Mouse (Mus musculus) heart, postnatal 10 days (tissue): ENCODE measurements around the gene Ppard. TPM values are rescaled to one million over a fixed set of nuclear protein-coding genes. Genes with fewer than 3 reads are reported as not detected.

ENCODE experiments used
- DNase-seq, 2 experiments: peaks; one replicate each; pipeline ENCODE4 v3.0.0; 2021
- intact Hi-C: fragments of 180-260 bp; cut with DNase I; formaldehyde crosslinking; loops from one replicate; pipeline ENCODE4 v1.15.1; 2025
- total RNA-seq, 2 experiments: library from RNA; stranded (reverse); gene quantifications; 2 replicates each; pipeline ENCODE4 v1.2.3; 2021

Gene Ppard
- total RNA-seq: 10 to 100 TPM; 28.0 to 28.8 TPM

DNA sequence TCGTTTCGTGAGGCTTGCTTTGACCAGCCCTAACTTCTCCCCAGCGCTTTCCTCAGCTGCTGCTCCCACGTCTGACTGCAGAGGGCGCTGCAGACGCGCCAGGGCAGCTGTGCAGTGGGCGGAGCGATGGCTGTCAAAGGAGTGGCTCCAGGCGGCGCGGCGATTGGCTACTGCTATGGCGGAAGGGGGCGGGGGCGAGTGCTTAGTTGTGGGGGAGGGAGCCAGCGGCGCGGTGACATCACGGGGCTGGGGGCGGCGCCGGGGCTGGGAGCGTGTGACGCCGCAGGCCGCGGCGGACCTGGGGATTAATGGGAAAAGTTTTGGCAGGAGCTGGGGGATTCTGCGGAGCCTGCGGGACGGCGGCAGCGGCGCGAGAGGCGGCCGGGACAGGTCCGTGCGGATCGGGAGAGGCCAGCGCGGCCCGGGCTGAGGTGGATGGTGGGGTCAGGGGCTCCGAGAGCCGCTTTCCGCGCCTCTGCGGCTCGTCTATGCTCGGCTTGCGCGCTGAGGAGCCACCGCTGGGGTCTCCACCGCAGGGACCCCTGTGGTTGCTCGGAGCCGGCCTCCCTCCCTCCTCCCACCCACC is at the start of gene Ppard:
Gene Ppard (plus strand): TSS at position 226 of the 586 bp plus-strand sequence.
- intact Hi-C loops: loop anchor here (1.0 kb wide), 1 partner anchor 77 kb away; no protein-coding TSS in a partner anchor
- DNase-seq: peak; percentile 98 to 99

DNA sequence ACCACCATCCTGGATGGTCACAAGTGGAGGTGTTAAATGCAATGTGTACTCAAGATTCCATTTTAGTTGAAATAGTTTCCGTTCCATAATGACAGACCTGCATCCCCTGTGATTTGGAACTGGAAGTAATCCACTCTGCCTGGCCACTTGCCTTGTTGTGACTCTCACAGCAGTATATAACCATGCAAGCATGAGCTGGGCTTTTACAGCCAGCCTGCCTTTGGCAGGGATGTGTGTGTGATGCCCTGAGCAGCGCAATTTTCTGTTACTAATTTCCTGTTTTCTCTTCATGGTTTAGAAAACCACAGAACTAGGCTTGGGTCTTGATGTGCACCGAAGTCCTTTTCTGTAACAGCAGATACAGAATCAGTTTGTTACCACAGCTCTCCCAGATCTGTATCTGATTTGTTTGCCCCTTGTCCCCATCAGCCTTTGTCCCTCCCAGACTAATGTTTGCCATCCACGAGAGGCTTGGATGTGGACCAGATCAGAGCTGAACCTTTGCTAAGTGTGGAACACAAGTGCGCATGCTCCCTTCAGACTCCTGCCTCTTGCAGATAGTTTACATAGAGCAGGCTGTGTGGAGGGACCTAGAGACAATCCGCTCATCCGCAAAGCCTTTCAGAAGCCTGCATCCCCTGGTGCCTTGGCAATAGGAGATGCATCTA is 47.4 kb upstream of the Ppard start:
- intact Hi-C loops: no loop called here
- DNase-seq: no peak

GRCm38 (mm10) chr17:28188313-28188712 is 44.2 kb upstream of the Ppard start:
- DNase-seq: no peak
- intact Hi-C loops: no loop called here

DNA sequence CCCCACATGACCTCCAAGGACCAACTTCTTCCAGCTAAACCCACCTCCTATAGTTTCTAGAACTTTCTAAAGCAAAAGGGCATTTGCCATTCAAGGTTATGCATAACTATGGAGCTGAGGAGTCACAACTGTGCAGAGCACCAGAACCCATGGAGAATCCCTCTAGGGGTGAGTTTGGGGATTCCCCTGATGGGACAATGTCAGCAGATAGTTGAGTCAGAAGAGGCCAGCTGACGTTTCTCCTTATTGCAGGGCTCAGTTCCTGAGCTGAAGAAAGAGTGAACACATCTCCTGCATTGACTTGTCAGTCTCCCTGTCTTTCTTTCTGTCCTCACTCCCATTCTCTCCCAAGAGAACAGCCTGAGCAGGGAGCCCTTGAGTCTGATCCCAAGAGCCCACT is 39.7 kb upstream of the Ppard start:
- DNase-seq: no peak
- intact Hi-C loops: no loop called here

- no peak for DNase-seq
- intact Hi-C loops: no loop called here
Measured at GRCm38 (mm10) chr17:28193559-28193958, 38.9 kb upstream of the Ppard start.

DNA sequence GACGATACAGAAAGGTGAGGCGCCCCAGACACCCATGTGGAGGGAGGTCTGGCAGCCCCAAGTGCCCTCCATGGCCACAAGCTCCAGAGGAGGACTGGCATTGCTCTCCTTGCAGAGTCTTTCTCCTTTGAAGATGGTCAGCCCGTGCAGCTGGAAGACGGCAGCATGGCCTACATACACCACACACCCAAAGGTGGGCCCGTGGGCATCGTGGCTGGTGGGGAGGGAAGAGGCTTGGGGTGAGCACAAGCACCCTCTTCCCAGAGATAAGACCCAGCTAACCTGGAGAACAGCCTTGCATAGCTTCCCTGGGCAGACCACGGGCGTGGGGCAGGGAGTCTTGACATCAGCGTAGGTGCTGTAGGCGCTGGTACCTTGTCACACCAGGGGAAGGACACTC is 37.5 kb upstream of the Ppard start:
- no peak for DNase-seq
- intact Hi-C loops: no loop called here

GRCm38 (mm10) chr17:28197646-28198045 is 34.9 kb upstream of the Ppard start:
- no peak for DNase-seq
- intact Hi-C loops: no loop called here

DNA sequence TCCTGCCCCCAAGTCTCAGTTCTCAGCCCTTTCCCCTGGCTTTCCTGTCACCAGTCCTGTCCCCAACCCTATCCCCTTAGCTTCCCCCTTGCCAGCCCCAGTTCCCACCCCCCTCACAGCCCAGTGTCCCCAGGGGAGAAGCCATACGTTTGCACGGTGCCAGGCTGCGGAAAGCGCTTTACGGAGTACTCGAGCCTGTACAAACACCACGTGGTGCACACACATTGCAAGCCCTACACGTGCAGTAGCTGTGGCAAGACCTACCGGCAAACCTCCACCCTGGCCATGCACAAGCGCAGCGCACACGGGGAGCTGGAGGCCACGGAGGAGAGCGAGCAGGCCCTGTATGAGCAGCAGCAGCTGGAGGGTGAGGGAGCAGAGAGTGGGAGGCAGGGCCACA is 30.5 kb upstream of the Ppard start:
- intact Hi-C loops: no loop called here
- DNase-seq: no peak

- DNase-seq: peak; percentile 45 to 63
- intact Hi-C loops: no loop called here
Measured at GRCm38 (mm10) chr17:28204052-28204720, 28.3 kb upstream of the Ppard start.

- no peak for DNase-seq
- intact Hi-C loops: loop anchor here (5.0 kb wide), 1 partner anchor 167 kb away; no protein-coding TSS in a partner anchor
Measured at GRCm38 (mm10) chr17:28205443-28205842, 27.1 kb upstream of the Ppard start.

GRCm38 (mm10) chr17:28207092-28207491 is 25.4 kb upstream of the Ppard start:
- intact Hi-C loops: loop anchor here (2.0 to 5.0 kb wide), 2 partner anchors 18 to 165 kb away; no protein-coding TSS in a partner anchor
- DNase-seq: no peak

- intact Hi-C loops: loop anchor here (2.0 to 5.0 kb wide), 2 partner anchors 17 to 165 kb away; no protein-coding TSS in a partner anchor
- DNase-seq: peak; percentile 84 to 88
Measured at GRCm38 (mm10) chr17:28207591-28208313, 24.7 kb upstream of the Ppard start, which contains the start of gene Def6. Gene Def6 (plus strand): TSS chr17:28207778.

DNA sequence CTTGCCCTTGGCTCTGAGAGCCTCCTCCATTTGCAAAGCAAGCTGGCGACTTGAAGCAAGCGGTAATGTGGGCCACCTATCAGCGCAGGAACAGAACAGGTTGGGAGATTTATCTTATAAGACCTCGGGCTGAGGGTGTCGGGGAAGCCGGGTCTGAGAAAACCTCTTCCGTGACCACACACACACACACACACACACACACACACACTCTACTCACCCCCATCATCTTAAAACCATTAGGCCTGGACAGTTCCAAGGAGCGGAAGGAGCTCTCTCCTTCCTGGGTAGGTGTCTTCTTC is 24.2 kb upstream of the Ppard start:
- intact Hi-C loops: loop anchor here (5.0 kb wide), 1 partner anchor 164 kb away; no protein-coding TSS in a partner anchor
- no peak for DNase-seq

DNA sequence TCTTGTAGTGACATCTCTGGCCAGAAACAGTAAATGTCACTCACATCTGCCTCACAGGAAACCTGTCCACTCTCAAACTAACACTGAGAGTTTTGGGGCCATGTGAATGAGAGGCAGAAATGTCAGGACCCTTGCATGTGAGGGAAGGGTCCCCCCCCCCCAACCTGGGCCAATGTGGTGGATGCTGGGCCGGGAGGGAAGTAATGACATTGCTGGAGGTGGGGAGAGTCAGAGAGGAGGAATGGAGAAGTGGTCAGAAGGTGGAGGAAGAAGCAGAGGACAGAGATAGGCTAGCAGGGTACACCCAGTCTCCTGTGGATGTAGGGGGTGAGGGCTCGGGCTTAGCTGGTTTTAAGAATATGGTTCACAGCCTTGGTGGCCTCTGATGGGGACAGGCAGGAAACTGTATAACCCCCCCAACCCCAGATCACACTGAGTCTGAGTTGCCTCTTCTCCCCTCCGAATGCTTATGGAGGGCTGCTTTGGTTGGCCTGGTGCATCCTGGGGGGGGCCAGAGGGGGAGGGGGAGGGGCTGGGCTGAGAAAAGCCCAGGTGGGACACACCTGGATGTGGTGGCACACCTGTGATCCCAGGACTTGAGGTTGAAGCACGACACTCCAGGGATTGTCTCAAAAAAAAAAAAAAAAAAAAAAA is 22.9 kb upstream of the Ppard start:
- DNase-seq: no peak
- intact Hi-C loops: loop anchor here (5.0 kb wide), 1 partner anchor 163 kb away; no protein-coding TSS in a partner anchor

GRCm38 (mm10) chr17:28211921-28212341 is 20.6 kb upstream of the Ppard start:
- intact Hi-C loops: no loop called here
- DNase-seq: no peak

DNA sequence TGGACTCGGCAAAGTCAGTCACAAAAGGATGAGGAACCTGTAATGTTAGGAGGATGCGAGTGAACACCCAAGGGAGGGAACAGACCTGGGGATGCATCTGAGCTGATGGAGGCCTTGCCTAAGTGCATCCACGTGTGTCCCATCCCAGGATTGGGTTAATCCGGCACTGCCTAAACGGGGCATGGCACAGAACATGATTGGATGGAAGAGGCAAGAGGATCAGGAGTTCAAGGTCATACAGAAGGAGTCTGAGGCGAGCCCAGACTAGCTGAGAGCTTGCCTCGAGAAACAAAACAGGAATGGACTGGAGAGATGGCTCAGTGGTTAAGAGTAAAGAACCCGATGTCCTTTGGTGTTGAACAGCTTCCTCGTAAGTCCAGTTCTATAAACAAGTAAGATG is 20.1 kb upstream of the Ppard start:
- no peak for DNase-seq
- intact Hi-C loops: no loop called here

- DNase-seq: no peak
- intact Hi-C loops: no loop called here
Measured at GRCm38 (mm10) chr17:28213236-28213635, 19.3 kb upstream of the Ppard start.

DNA sequence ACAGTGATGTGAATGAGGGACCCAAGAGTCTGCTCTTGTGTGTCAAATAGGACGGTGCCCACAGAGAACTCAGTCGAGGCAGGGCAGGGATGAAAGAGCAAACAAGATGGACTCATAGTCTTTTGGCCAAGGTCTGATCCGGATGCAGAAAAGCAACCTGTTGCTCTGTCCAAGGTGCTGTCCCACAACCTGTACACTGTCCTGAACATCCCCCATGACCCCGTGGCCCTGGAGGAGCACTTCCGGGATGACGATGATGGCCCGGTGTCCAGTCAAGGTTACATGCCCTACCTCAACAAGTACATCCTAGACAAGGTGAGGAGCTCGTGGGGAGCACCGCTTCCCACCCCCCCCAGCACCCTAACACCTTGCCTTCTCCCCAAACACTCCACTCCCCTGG is 15.7 kb upstream of the Ppard start:
- intact Hi-C loops: no loop called here
- no peak for DNase-seq

DNA sequence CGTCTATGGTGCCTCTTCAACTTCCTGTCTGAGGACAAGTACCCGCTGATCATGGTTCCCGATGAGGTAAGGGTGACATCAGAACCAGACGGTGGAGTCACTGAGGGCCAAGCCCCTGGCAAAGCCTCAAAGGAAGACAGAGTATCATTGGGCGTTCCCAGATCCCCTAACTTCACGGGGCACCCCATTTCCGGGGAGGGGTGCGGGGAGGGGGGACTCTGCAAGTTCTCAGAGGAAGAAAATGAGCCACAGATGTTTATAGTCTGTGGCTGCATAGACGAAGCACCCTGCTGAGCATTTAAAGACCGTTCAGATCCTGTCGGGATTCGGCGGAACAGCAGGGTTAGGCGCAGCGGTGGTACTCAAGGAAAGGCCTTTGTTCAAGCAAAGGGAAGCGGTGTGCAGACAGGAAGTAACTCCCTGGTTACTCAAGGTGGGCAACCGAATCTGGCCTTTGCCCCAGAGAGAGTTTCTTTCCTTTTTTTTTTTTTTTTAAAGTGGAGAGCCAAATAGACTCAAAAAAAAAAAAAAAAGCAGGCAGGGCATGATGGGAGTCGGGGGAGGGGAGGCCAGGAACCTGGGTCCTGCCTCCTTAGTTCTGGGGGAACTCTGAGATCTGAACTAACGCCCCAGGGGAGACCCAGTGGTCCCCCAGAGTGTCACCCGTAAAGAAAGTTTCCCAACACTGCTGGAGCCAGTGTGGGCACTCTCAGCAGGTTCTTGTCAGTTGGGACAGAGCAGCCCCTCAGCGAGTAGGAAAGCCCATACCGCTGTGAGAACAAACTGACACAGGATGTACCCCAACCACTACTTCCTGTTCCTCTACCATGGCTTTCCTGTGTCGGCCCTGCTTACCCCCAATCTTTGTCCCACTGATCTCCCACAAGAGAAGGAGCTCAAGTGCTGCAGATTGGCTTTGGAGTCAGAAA is 14.5 kb upstream of the Ppard start:
- intact Hi-C loops: no loop called here
- peak in 1 of 2 experiments; percentile 45 for DNase-seq
